Mouse (Mus musculus) erythroblast, embryonic 14.5 days (primary cell): Measurements from ENCODE around the gene Wdr63.

Source experiments
- GATA1 ChIP-seq: IDR thresholded peaks from 2 replicates; pipeline ENCODE4 v1.6.1; 2012; ENCODE audit warnings: low read length, inconsistent platforms, mixed read lengths
- TAL1 ChIP-seq: IDR thresholded peaks from 3 replicates; pipeline ENCODE4 v1.6.1; 2012; ENCODE audit warnings: low read length, inconsistent platforms, mixed read lengths

- no peak for TF ChIP-seq TAL1
- TF ChIP-seq GATA1, result no peak
These were observed 1.0 kb upstream of the Wdr63 start for GRCm38 (mm10) chr3:146108945-146109344.
